ENCODE assay signal across 11 mouse cellular contexts in genomic region chr11:5519681-5520080, GRCm38 (mm10). TPM values are rescaled to one million over a fixed set of nuclear protein-coding genes. Genes with fewer than 3 reads are reported as not detected.
A peak's percentile ranks its signal among the peaks of the same experiment; 100 is the strongest.
DNase-seq lines count a peak whose midpoint lies in the region; ATAC-seq and TF ChIP-seq lines count a peak whose summit lies in the region.
"Had no signal": no experiment of that assay in that cellular context is flagged by ENCODE, and none has a peak within 500 bp of the region (broad histone marks: within the 10 kb centered on the region; RNA-seq: fewer than 3 reads in every experiment).

No protein-coding gene starts in this region.

- no peaks in the 10 kb centered on the region for H3K4me1 ChIP-seq in hindbrain, embryonic 11.5 days (replicated peaks; ENCODE audit: control insufficient read depth, insufficient read depth, low read length)
- H3K4me1 ChIP-seq in hindbrain, embryonic 13.5 days (replicated peaks): peaks cover 29% of the 10 kb centered on the region
- peaks cover 7 to 14% of the 10 kb centered on the region in 2 experiments; a peak in 3 of 4 replicates for H3K4me1 ChIP-seq in MEL (ENCODE audit: control insufficient read depth in 1 of 2, insufficient read depth in 2 of 2, low read length in 2 of 2)
- peaks cover 26% of the 10 kb centered on the region for H3K4me1 ChIP-seq in heart, embryonic 16.5 days (ENCODE audit: control insufficient read depth, insufficient read depth, low read length)
- H3K4me1 ChIP-seq in liver, embryonic 16.5 days (ENCODE audit: control insufficient read depth, low read depth, low read length): peaks cover 17% of the 10 kb centered on the region

- H3K9me3 ChIP-seq in hindbrain, embryonic 11.5 days (ENCODE audit: control insufficient read depth, low read length): no peaks in the 10 kb centered on the region
- H3K9me3 ChIP-seq in hindbrain, embryonic 13.5 days: no peaks in the 10 kb centered on the region
- no peaks in the 10 kb centered on the region for H3K9me3 ChIP-seq in MEL (replicated peaks; ENCODE audit: insufficient read depth, low read length)
- H3K9me3 ChIP-seq in heart, embryonic 16.5 days (replicated peaks; ENCODE audit: control insufficient read depth, low read length): no peaks in the 10 kb centered on the region
- H3K9me3 ChIP-seq in liver, embryonic 16.5 days (replicated peaks; ENCODE audit: control insufficient read depth, low read length): no peaks in the 10 kb centered on the region

- no peaks in the 10 kb centered on the region for H3K27me3 ChIP-seq in hindbrain, embryonic 11.5 days (ENCODE audit: control insufficient read depth, insufficient read depth, low read length)
- H3K27me3 ChIP-seq in hindbrain, embryonic 13.5 days: no peaks in the 10 kb centered on the region
- H3K27me3 ChIP-seq in MEL (ENCODE audit: control insufficient read depth in 1 of 2, insufficient read depth in 2 of 2, low read length in 2 of 2): no peaks in the 10 kb centered on the region
- no peaks in the 10 kb centered on the region for H3K27me3 ChIP-seq in heart, embryonic 16.5 days (ENCODE audit: control insufficient read depth, insufficient read depth, low read length)
- no peaks in the 10 kb centered on the region for H3K27me3 ChIP-seq in liver, embryonic 16.5 days (ENCODE audit: control insufficient read depth, insufficient read depth, low read depth, low read length)

- no peak for TF ChIP-seq CTCF in MEL (IDR thresholded peaks at IDR 0.05 in 2 of 3, conservative IDR thresholded peaks at IDR 0.05 in 1 of 3; ENCODE audit: control insufficient read depth in 1 of 3, insufficient read depth in 1 of 3, low read depth in 2 of 3, low read length in 3 of 3, poor library complexity in 1 of 3, severe bottlenecking in 1 of 3)

- 91% methylated on average over 3 of the region's 3 CpGs for WGBS in hindbrain, embryonic 11.5 days
- 85% methylated on average over 3 of the region's 3 CpGs for WGBS in hindbrain, embryonic 13.5 days
- WGBS in heart, embryonic 16.5 days: 82% methylated on average over 3 of the region's 3 CpGs
- 73% methylated on average over 3 of the region's 3 CpGs for WGBS in liver, embryonic 16.5 days (ENCODE audit: insufficient replicate concordance)

- no peak for TF ChIP-seq RAD21 in MEL (IDR thresholded peaks at IDR 0.05; ENCODE audit: low read depth, low read length)

- DNase-seq in hindbrain, embryonic 11.5 days (ENCODE audit: low spot score): peak; percentile 21
- DNase-seq in MEL (ENCODE audit: low read depth, low spot score): no peak
- no peak for DNase-seq in yolk sac, embryonic 10.5 days (ENCODE audit: low spot score)
- DNase-seq in right cerebral cortex, postnatal 14 days: no peak
- no peak for DNase-seq in cerebellum, postnatal 10 days
- DNase-seq: layer of hippocampus, postnatal 36 days had no signal

- H3K9ac ChIP-seq in hindbrain, embryonic 11.5 days (ENCODE audit: low read depth, low read length): no peak overlapping the region
- no peak overlapping the region for H3K9ac ChIP-seq in hindbrain, embryonic 13.5 days
- H3K9ac ChIP-seq in MEL (ENCODE audit: control insufficient read depth, low read depth, low read length, poor library complexity, severe bottlenecking): peak overlapping the region; percentile 80
- peak overlapping the region; percentile 41 for H3K9ac ChIP-seq in heart, embryonic 16.5 days (ENCODE audit: low read length)
- H3K9ac ChIP-seq in liver, embryonic 16.5 days (ENCODE audit: low read depth, low read length): no peak overlapping the region

- H3K36me3 ChIP-seq in hindbrain, embryonic 11.5 days (ENCODE audit: control insufficient read depth, insufficient read depth, low read length): 0 out of 2 replicates have a peak, but pooled peaks cover 2% of the 10 kb centered on the region
- H3K36me3 ChIP-seq in hindbrain, embryonic 13.5 days: peaks cover 20% of the 10 kb centered on the region
- H3K36me3 ChIP-seq in MEL (ENCODE audit: control insufficient read depth in 1 of 2, insufficient read depth in 2 of 2, low read length in 2 of 2): peaks cover 25 to 26% of the 10 kb centered on the region in 2 experiments
- peaks cover 22% of the 10 kb centered on the region for H3K36me3 ChIP-seq in heart, embryonic 16.5 days (ENCODE audit: control insufficient read depth, insufficient read depth)
- H3K36me3 ChIP-seq in liver, embryonic 16.5 days (ENCODE audit: control insufficient read depth, insufficient read depth): peaks cover 18% of the 10 kb centered on the region

- H3K4me3 ChIP-seq in hindbrain, embryonic 11.5 days (ENCODE audit: low read depth, low read length): no peak overlapping the region
- no peak overlapping the region for H3K4me3 ChIP-seq in hindbrain, embryonic 13.5 days
- H3K4me3 ChIP-seq in MEL (ENCODE audit: control insufficient read depth in 1 of 2, insufficient read depth in 1 of 2, low read depth in 2 of 2, low read length in 2 of 2): peak overlapping the region in 1 of 2 experiments; percentile 98; a peak in 2 of 4 replicates
- H3K4me3 ChIP-seq in heart, embryonic 16.5 days (ENCODE audit: low read length): no peak overlapping the region
- H3K4me3 ChIP-seq in liver, embryonic 16.5 days (ENCODE audit: low read depth, low read length): no peak overlapping the region; the same call in 1 of the 2 replicates

- no peak overlapping the region for H3K4me2 ChIP-seq in hindbrain, embryonic 11.5 days (replicated peaks; ENCODE audit: low read depth, low read length)
- H3K4me2 ChIP-seq in hindbrain, embryonic 13.5 days: no peak overlapping the region
- H3K4me2 ChIP-seq in heart, embryonic 16.5 days (ENCODE audit: low read depth, low read length): peak overlapping the region; percentile 72
- peak overlapping the region; percentile 85 for H3K4me2 ChIP-seq in liver, embryonic 16.5 days (ENCODE audit: low read depth, low read length)

- ATAC-seq in hindbrain, embryonic 11.5 days (ENCODE audit: low FRiP score): no peak
- no peak for ATAC-seq in hindbrain, embryonic 13.5 days (ENCODE audit: low FRiP score)
- no peak for ATAC-seq in heart, embryonic 16.5 days (replicated peaks; ENCODE audit: extremely low read depth, insufficient read depth, low FRiP score)
- no peak for ATAC-seq in liver, embryonic 16.5 days (ENCODE audit: low read depth)

- no peak overlapping the region for H3K27ac ChIP-seq in hindbrain, embryonic 11.5 days (ENCODE audit: low read depth, low read length)
- H3K27ac ChIP-seq in hindbrain, embryonic 13.5 days: no peak overlapping the region
- no peak overlapping the region for H3K27ac ChIP-seq in MEL (ENCODE audit: control insufficient read depth, low read depth, low read length)
- peak overlapping the region; percentile 20 for H3K27ac ChIP-seq in heart, embryonic 16.5 days (ENCODE audit: low read length)
- no peak overlapping the region for H3K27ac ChIP-seq in liver, embryonic 16.5 days (ENCODE audit: low read length)

- H3K79me2 ChIP-seq in MEL (ENCODE audit: control insufficient read depth, insufficient read depth, low read length, poor library complexity): peaks cover 33% of the 10 kb centered on the region

- no peak for TF ChIP-seq EP300 in MEL (IDR thresholded peaks at IDR 0.05; ENCODE audit: low read depth in 1 of 2, low read length in 2 of 2)

- TF ChIP-seq POLR2A in MEL (IDR thresholded peaks at IDR 0.05; ENCODE audit: control insufficient read depth in 1 of 2, insufficient read depth in 1 of 2, low read depth in 1 of 2, low read length in 2 of 2, poor library complexity in 1 of 2): no peak

TF ChIP-seq in MEL, 35 proteins besides CTCF, POLR2A, EP300 and RAD21:
- TF ChIP-seq E2F4 (IDR thresholded peaks at IDR 0.05; ENCODE audit: borderline replicate concordance, low read depth, low read length): no peak
- no peak for TF ChIP-seq ZNF384 (IDR thresholded peaks at IDR 0.05; ENCODE audit: low read depth, low read length)
- TF ChIP-seq KAT2A (conservative IDR thresholded peaks at IDR 0.05; ENCODE audit: low read depth, low read length): no peak
- no peak for TF ChIP-seq GABPA (IDR thresholded peaks at IDR 0.05; ENCODE audit: low read depth, low read length)
- TF ChIP-seq MYC (IDR thresholded peaks at IDR 0.05; ENCODE audit: low read depth, low read length): no peak

RNA-seq across cellular contexts. Expression of gene Xbp1, which starts 0.8 kb away (rescaled TPM):
- 144 and 158 TPM in 2 replicates for polyA plus RNA-seq in hindbrain, embryonic 11.5 days (2014; fragmentation: Nextera tagmentation; extraction: Ambion mirVana)
- polyA plus RNA-seq in hindbrain, embryonic 13.5 days (2015; fragmentation: Nextera tagmentation; extraction: Ambion mirVana): 109 and 122 TPM in 2 replicates
- total RNA-seq in MEL (2012; rRNA removed): 84.2 and 101 TPM in 2 replicates
- 10 to 100 TPM in 1 of 2 experiments, not detected in 1; 81.8 TPM for polyA plus RNA-seq in MEL (2012; ENCODE audit: insufficient read depth in 1 of 2, insufficient read length in 2 of 2, low read depth in 1 of 2, low replicate concordance in 2 of 2, missing spikeins in 1 of 2)
- polyA plus RNA-seq in heart, embryonic 16.5 days (2015; fragmentation: Nextera tagmentation; extraction: Ambion mirVana): 135 and 151 TPM in 2 replicates
- 105 and 116 TPM in 2 replicates for polyA plus RNA-seq in liver, embryonic 16.5 days (2015; fragmentation: Nextera tagmentation; extraction: Ambion mirVana)

RNA-seq across cellular contexts. Expression of gene Ccdc117, which starts 22.3 kb away (rescaled TPM):
- 21.3 and 26.6 TPM in 2 replicates for polyA plus RNA-seq in hindbrain, embryonic 11.5 days (2014; fragmentation: Nextera tagmentation; extraction: Ambion mirVana)
- 12.3 and 12.4 TPM in 2 replicates for polyA plus RNA-seq in hindbrain, embryonic 13.5 days (2015; fragmentation: Nextera tagmentation; extraction: Ambion mirVana)
- total RNA-seq in MEL (2012; rRNA removed): 26.3 and 35.4 TPM in 2 replicates
- polyA plus RNA-seq in MEL (2012; ENCODE audit: insufficient read depth in 1 of 2, insufficient read length in 2 of 2, low read depth in 1 of 2, low replicate concordance in 2 of 2, missing spikeins in 1 of 2): 10 to 100 TPM in 1 of 2 experiments, not detected in 1; 19.4 TPM
- 12.9 and 13.0 TPM in 2 replicates for polyA plus RNA-seq in heart, embryonic 16.5 days (2015; fragmentation: Nextera tagmentation; extraction: Ambion mirVana)
- polyA plus RNA-seq in liver, embryonic 16.5 days (2015; fragmentation: Nextera tagmentation; extraction: Ambion mirVana): 6.8 and 7.5 TPM in 2 replicates

RNA-seq across cellular contexts. Expression of gene Ankrd36, which starts 49.8 kb away (rescaled TPM):
- not detected in 2 replicates for polyA plus RNA-seq in hindbrain, embryonic 11.5 days (2014; fragmentation: Nextera tagmentation; extraction: Ambion mirVana)
- polyA plus RNA-seq in hindbrain, embryonic 13.5 days (2015; fragmentation: Nextera tagmentation; extraction: Ambion mirVana): not detected in 2 replicates
- total RNA-seq in MEL (2012; rRNA removed): 3.4 and 5.2 TPM in 2 replicates
- 1 to 10 TPM in 1 of 2 experiments, not detected in 1; 3.2 TPM for polyA plus RNA-seq in MEL (2012; ENCODE audit: insufficient read depth in 1 of 2, insufficient read length in 2 of 2, low read depth in 1 of 2, low replicate concordance in 2 of 2, missing spikeins in 1 of 2)
- polyA plus RNA-seq in heart, embryonic 16.5 days (2015; fragmentation: Nextera tagmentation; extraction: Ambion mirVana): 0.17 TPM in 1 of 2 replicates, not detected in the other
- polyA plus RNA-seq in liver, embryonic 16.5 days (2015; fragmentation: Nextera tagmentation; extraction: Ambion mirVana): 1.9 and 2.5 TPM in 2 replicates
- total RNA-seq: hematopoietic stem cell, adult 5-6 weeks; layer of hippocampus, postnatal 36 days had no signal
- polyA plus RNA-seq: brain, embryonic 14.5 days had no signal

Comparison
In these comparisons a context has a peak if more than half of its experiments do, and no peak if none do; other contexts are left out.
1. H3K4me2 ChIP-seq: peak in heart, embryonic 16.5 days (single experiment) and liver, embryonic 16.5 days (single experiment); none in hindbrain, embryonic 11.5 days (single experiment) and hindbrain, embryonic 13.5 days (single experiment).
2. H3K9ac ChIP-seq: peak in MEL (single experiment) and heart, embryonic 16.5 days (single experiment); none in hindbrain, embryonic 11.5 days (single experiment), hindbrain, embryonic 13.5 days (single experiment) and liver, embryonic 16.5 days (single experiment).